Mouse (Mus musculus) frontal cortex, postnatal 36 days (tissue): Measurements from ENCODE around the gene Krtap3-1.
A peak's percentile ranks its signal among the peaks of the same experiment; 100 is the strongest.
"Not testable (repeated sequence)": the region's sequence is repeated elsewhere in the genome, so short reads cannot be mapped to it uniquely, and the experiment has no call there.

Source experiments
- DNase-seq, 2 experiments: peaks; one replicate each; pipeline ENCODE4 v3.0.0; 2022; ENCODE audit warnings: low spot score in 2 of 2

Gene Krtap3-1

DNA sequence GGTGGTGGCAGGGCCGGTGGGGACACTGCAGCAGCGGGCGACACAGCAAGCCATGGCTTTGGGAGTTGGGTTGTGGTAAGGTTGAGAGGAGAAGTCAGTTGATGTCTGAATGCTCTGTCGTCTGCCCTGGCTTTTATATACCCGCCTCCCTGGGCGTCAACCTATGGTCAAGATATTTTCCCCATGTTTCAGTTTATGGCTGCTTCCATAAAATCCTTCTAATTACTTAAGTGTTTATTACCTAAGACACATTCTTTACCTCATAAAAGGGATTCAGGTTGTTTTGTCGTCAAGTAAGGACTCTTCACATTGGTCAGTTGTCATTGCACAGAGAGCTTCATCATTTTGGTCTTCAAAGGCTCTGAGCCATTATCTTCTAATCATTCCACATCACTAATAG lies at the start of gene Krtap3-1:
TSS of gene Krtap3-1 (minus strand) at position 101 of the 400 bp plus-strand sequence.
- no peak for DNase-seq

GRCm38 (mm10) chr11:99614796-99615363 lies 48.5 kb upstream of the Krtap3-1 start, which contains the start of gene Krtap2-4:
TSS of gene Krtap2-4 (minus strand) at chr11:99614846.
- DNase-seq: no peak

DNA sequence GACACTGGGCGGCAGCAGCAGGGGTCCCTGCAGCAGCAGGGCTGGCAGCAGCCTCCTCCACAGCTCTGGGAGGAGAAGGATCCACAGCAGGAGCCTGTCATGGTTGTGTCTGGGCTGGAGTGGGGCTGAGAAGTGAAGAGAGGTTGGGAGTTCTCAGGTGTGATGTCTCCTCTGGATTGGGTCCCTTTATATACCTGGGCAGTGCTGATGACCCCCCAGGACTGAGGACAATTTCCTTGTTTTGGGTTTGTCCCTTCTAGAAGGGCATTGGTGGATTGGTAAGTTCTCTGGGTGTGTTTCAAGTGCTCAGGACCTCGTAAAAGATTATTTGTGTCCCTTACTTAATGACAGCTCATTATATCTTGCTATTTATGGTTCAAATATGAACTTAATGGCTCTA lies 43.7 kb upstream of the Krtap3-1 start, which contains the start of gene Gm11937:
TSS of gene Gm11937 (minus strand) at position 101 of the 400 bp plus-strand sequence.
- DNase-seq: not testable (repeated sequence)

DNA sequence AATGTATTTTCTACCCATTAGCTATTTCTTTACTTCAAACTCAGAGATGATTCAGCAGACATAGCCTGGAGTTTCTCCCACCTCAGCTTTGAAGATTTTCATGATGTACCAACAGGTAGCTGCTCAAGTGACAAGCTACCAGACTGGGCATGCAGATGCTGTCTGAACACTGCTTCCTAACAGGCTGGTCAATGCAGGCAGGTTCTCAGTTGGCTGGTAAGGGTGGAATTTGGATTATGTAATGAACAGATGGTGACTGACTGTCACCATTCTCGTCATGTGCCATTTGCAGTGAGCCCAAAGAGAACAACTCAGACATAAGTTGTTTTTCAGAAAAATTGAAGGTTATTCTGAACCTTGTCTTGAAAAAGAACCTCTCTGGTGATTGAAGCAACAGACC lies 42.7 kb upstream of the Krtap3-1 start:
- peak; percentile 22 to 67 for DNase-seq

- not testable (repeated sequence) for DNase-seq
These were observed 36.8 kb upstream of the Krtap3-1 start, which contains the start of gene Gm11938 for GRCm38 (mm10) chr11:99603208-99603607. TSS of gene Gm11938 (minus strand) at chr11:99603308.

GRCm38 (mm10) chr11:99597742-99598141 lies 31.3 kb upstream of the Krtap3-1 start, which contains the start of gene Krtap9-3:
TSS of gene Krtap9-3 (minus strand) at chr11:99598105.
- DNase-seq: not testable (repeated sequence)

DNA sequence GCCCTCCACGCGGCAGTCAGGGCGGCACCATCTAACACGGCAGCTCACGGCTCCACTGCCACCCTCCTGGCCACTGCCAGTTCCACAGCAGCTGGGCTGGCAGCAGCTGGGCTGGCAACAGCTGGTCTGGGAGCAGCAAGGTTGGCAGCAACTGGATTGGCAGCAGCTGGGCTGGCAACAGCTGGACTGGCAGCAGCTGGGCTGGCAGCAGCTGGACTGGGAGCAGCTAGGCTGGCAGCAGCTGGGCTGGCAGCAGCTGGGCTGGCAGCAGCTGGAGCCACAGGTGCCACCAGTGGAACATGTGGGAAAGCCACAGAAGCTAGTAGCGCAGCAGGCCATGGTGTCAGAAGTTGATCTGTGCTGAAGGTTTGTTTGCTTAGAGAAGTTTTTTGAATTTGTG lies 24.6 kb upstream of the Krtap3-1 start, which contains the start of gene Krtap1-3:
TSS of gene Krtap1-3 (minus strand) at position 359 of the 400 bp plus-strand sequence.
- DNase-seq: no peak

DNA sequence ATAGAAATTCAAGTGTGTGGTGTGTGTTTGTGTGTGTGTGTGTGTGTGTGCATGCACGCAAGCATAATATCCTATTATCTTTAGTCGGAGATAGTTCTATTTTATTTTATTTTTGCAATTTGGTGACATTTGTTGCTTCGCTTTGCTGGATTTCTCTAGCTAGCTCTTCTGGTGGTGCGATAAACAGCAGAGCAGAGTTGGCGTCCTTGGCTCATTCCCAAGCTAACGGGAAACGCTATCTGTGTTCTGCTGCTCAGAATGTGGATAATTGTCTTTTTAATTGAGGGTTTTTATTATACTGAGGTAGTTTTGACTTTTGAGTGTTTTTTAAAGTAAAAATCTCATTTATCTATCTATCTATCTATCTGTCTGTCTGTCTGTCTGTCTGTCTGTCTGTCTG lies 18.7 kb upstream of the Krtap3-1 start:
- DNase-seq: peak; percentile 17 to 27

DNA sequence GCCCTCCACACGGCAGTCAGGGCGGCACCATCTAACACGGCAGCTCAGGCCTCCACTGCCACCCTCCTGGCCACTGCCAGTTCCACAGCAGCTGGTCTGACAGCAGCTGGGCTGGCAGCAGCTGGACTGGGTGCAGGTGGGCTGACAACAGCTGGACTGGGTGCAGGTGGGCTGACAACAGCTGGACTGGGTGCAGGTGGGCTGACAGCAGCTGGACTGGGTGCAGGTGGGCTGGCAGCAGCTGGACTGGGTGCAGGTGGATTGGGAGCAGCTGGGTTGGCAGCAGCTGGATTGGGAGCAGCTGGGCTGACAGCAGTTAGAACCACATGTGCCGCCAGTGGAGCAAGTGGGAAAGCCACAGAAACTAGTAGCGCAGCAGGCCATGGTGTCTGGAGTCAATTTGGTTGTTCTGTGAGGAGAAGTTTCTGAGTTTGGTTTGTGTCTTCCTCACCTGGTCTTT lies 16.8 kb upstream of the Krtap3-1 start, which contains the start of gene Krtap1-4:
TSS of gene Krtap1-4 (minus strand) at position 410 of the 460 bp plus-strand sequence.
- no peak for DNase-seq

GRCm38 (mm10) chr11:99581564-99581963 lies 15.1 kb upstream of the Krtap3-1 start:
- no peak for DNase-seq

GRCm38 (mm10) chr11:99581051-99581450 lies 14.6 kb upstream of the Krtap3-1 start:
- no peak for DNase-seq

DNA sequence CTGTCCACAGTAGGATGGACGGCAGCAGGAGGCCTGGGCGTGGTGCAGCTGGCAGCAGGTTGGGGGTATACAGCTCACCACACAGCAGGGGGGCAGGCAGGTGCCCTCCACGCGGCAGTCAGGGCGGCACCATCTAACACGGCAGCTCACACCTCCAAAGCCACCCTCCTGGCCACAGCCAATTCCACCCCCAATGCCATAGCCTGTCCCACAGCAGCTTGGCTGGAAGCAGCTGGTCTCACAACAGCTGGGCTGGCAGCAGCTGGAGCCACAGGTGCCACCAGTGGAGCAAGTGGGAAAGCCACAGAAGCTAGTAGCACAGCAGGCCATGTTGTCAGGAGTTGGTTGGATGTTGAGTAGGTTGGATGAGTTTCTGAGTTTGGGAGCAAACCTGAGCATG lies 14.2 kb upstream of the Krtap3-1 start, which contains the start of gene Krtap1-5:
TSS of gene Krtap1-5 (minus strand) at position 381 of the 400 bp plus-strand sequence.
- DNase-seq: no peak

DNA sequence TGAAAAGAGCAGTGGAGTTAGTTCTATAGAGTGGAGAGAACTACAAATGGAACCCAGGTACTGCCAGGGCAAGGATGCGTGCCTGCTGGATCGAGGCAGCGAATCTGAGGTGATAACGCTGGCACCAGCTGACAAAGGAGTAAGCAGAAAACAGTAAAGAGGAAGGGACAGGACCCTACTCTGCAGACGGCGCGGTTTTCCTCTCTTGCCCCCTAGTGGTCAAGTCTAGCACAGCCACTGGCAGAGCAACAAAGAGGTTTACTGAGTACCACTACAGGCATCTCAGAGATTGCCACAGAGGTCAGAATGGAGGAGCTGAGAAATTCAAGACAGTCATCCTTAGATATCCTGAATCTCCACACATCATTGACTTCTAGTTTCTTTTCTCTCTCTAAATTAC lies 7.7 kb upstream of the Krtap3-1 start:
- DNase-seq: peak; percentile 54 to 62

DNA sequence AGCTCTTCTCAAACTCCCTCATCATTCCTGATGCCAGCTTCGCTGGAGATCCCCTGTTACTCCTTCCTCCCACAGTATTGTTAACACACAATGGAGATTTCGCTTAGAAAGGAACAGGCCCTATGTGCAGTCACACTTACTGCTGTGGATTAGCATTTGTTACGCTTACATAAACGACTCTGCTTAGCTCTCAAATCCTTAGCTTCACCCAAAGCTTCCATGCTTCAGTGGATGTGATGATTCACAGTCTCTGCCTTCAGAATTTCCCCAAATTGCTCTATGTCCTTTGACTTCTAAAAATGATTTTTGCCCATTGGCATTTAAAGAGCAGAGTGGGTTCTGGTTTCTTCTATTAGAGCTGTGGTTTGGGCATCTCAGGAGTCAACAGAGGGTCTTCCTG lies 6.7 kb upstream of the Krtap3-1 start:
- DNase-seq: peak in 1 of 2 experiments; percentile 20

DNA sequence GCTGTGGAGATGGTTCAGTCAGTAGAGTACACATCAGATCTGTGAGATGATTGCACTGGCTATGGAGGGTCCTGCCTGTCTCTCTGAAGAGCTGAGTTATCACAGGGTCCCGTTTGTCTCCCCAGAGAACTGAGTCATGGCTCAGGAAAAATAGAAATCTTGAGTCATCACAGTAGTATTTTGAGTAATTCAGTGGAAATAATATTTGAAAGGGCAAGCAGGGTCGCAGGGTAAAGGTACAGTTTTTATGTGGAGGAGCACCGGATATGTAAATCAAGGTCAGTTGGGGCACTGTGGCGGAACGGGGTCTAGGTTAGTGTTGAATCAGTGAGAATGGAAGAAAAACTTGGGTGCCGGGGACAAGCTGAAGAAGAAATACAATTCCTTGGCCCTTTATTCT lies 3.9 kb downstream of the Krtap3-1 start:
- DNase-seq: no peak

DNA sequence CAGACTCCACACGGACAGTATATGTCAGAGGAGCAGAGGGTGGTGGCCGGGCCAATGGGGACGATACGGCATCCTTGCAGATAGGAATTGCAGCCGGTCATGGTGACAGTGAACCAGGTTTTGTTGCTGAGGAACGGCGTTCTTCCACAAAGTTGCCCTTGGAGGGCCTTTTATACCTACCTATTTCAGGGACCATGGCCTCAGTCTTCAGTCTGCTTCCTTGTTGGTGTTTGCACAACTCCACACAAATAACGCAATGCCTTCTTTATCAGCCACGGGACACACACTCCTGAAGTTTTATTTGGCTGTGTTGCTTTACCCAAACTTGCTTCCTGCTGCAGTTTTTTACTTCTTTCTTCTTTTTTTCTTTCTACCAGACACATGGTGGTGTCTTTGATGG lies 7.1 kb downstream of the Krtap3-1 start, which contains the start of gene Gm11939:
TSS of gene Gm11939 (minus strand) at position 101 of the 400 bp plus-strand sequence.
- DNase-seq: no peak

GRCm38 (mm10) chr11:99557976-99558745 lies 8.3 kb downstream of the Krtap3-1 start:
- no peak for DNase-seq

DNA sequence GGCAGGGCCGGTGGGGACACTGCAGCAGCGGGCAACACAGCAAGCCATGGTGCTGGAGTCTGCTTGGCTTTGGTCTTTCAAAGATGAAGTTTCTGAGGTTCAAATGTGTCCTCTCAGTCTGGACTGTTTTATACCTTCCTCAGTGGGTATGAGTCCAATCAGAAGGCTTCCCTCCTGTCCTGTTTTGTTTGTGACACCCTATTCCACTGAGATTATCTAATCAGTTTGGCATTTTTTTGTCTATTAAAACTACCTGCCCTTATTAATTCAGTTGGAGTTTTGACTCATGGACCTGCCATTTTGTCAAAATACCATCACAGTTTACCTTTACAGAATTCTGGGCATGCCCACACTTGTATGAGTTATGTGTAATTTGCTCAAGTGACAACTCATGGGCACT lies 9.7 kb downstream of the Krtap3-1 start, which contains the start of gene Krtap3-2:
TSS of gene Krtap3-2 (minus strand) at position 101 of the 400 bp plus-strand sequence.
- no peak for DNase-seq

DNA sequence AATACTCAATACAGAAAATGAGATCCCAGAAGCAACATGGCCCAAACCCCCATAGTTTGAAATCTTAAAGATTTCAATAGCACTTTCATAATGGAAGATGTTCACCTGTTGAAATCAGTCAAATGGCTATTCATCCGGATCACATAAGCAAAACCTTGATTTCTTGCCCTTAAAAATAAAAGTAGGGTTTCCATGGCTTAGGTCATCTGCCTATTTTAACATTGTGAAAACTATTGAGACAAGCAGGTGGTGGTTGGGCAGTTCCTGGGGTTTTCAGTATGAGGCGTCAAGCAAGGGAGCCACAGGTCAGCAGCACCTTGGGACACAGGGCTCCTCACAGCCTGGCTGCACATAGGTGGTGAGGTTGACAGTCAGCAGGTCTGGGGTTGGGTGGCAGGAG lies 10.2 kb downstream of the Krtap3-1 start:
- DNase-seq: no peak

DNA sequence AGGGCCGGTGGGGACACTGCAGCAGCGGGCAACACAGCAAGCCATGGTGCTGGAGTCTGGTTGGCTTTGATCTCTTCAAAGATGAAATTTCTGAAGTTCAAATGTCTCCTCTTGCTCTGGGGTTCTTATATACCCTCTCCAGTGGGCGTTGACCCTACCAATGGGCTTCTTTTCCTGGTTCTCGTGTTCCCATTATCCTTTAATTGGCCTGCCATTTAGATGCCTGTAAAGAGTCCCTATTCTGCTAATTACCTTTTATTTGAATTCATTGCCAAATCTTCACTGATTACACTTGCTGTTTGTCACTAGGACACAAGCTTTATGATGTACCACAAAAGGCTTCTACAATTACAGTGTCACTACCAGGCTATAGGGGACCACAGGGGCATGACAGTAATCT lies 15.7 kb downstream of the Krtap3-1 start, which contains the start of gene Krtap3-3:
TSS of gene Krtap3-3 (minus strand) at position 101 of the 400 bp plus-strand sequence.
- no peak for DNase-seq

DNA sequence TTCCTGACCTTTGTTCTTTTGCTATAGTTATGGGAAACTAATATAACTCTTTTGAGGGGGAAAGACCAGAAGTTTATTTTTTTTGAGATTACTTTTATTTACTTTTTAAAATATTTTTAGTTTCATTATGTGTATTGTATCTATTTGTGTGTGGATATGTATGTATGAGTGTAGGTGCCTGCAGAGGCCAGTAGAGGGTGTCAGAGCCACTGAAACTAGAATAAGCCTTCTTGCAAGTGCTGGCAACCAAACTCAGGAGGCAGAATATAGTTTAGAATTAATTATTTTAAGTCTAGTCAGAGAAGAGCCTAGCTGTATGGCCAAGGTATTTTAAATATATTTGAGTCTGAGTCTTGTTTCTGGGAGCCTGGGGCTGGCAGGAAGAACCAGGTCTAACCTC lies 18.5 kb downstream of the Krtap3-1 start:
- no peak for DNase-seq

- DNase-seq: peak; percentile 27 to 49
These were observed 26.7 kb downstream of the Krtap3-1 start for GRCm38 (mm10) chr11:99539721-99540120.
